Mouse (Mus musculus) kidney, adult 2 months (tissue): Measurements from ENCODE around the gene Sag.

ENCODE experiments used
- CTCF ChIP-seq: fragments of 200-500 bp; conservative IDR thresholded peaks from 2 replicates; pipeline ENCODE4 v1.5.1; 2011; ENCODE audit warnings: low read depth, mild to moderate bottlenecking, control low read depth, low read length, moderate library complexity, mixed read lengths; ENCODE audit not compliant: insufficient read depth, insufficient read length
- POLR2A ChIP-seq: fragments of 200-500 bp; IDR thresholded peaks from one replicate; pipeline ENCODE4 v1.6.1; 2011; ENCODE audit warnings: low read depth, low read length, control low read depth

- TF ChIP-seq POLR2A = no peak
- no peak for TF ChIP-seq CTCF
Observed at GRCm38 (mm10) chr1:87829621-87830211, 26.2 kb downstream of the Sag start.
